Mouse (Mus musculus): Measurements from ENCODE around the gene Trim34a.
"Not testable (repeated sequence)": the region's sequence is repeated elsewhere in the genome, so short reads cannot be mapped to it uniquely, and the experiment has no call there.

The Trim34a gene

GRCm38 (mm10) chr7:104244287-104245181 is at the start of gene Trim34a:
Trim34a (plus strand) TSS chr7:104244457.
- DNase-seq (ENCODE audit: low spot score in 2 of 2) = peak; percentile 6 to 10

DNA sequence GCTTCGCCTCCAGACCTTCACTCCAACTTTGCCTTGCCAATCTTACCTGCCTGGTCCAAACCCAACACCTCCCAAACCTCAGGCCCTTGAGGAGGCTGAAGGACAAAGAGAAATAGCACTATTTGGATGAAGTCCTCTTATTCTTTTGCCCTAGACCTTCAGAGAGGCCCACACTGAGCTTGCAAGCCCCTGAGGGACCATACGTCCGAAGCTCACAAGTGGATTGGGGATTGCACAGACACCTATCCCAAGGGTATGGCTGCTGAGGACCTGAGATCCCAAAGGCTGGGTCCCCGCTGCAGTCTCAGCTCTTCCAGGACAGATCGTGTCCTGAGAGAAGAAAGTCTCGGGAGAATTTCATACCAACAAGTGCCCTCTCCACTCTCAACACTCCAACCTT is 48.4 kb upstream of the Trim34a start, which contains the start of gene Olfr649:
Olfr649 (minus strand) TSS at position 101 of the 400 bp plus-strand sequence.
- no peak for DNase-seq (ENCODE audit: low spot score in 2 of 2)

DNA sequence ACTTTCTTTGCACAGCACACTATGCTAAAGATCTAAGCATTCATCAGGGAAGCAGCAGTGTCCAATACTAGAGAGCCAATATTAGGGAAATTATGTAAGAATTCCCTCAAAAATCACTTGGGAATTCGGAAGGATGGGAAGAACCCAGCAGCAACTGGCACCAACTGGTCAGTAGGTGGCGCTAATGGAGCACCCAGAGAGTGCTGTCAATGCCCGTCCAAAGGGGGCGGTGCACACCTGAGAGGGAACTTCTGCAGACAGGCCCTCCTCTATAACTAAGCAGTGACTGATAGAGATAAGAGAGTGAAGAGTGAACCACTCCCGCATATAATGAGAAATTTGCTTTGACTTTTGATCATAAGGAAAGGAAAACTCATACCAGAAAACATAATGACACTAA is 44.4 kb upstream of the Trim34a start:
- DNase-seq (ENCODE audit: low spot score in 2 of 2) = peak; percentile 19 to 39

GRCm38 (mm10) chr7:104206197-104206596 is 38.1 kb upstream of the Trim34a start:
- no peak for DNase-seq (ENCODE audit: low spot score in 2 of 2)

GRCm38 (mm10) chr7:104216011-104216535 is 28.2 kb upstream of the Trim34a start:
- no peak for DNase-seq (ENCODE audit: low spot score in 2 of 2)

DNA sequence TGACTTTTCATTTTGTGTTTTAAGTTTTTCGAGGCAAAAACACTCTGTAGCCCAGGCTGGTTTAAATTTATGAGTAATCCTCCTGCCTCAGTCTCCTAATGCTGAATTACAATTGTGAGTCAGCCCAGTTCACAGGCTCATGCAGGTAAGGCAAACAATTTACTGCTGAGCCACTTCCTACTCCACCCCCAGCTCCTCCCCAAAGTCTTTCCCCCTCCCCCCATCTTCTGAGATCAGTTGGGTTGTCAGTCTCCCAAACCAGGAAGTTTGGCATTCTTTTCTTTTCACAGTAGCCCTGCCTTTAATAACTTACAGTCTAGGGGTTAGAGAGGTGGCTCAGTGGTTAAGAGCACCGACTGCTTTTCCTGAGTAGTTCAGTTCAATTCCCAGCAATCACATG is 26.4 kb upstream of the Trim34a start:
- DNase-seq (ENCODE audit: low spot score in 2 of 2) = no peak

DNA sequence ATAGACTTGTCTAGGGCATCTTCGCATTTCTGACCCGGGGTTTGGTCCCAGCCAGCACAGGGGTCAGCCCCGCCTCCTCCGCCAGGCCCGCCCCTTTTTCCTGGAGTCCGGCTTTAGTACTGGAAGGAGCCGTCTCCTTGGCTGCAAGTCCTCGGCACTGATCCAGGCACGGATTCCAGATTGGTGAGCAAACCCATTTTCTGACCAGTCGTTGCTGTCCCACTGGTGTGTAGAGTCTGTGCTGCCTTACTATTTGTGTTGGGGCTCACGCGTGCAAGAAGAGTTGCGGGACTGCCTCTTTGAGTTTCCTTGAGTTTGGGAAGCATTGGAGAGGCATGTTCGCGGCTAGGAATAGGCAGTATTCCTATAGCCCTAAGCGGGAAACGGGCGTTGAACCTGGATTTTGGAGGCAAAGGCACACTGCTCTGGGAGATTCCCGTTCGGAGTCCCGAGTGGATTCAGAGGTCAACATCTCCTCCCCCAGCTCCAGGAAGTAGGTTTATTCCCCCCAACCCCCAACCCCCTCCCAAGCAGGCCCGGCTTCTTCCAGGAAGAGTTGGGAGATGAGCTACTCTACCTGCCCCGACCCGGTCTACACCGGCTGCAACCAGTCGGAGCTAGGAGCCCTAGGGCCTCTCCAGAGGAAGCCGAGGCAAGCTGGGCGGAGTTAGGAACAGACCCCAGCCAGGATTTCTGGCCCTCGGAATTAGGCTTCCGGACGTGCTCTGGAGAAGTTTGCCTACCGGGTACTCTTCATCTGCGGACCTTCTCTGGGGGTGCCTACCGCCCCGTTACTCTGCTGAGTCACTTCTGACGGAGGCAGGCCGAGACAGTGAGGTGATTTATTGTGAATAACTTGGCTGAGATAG is 25.3 kb upstream of the Trim34a start, which contains the start of gene Trim6:
Trim6 (plus strand) TSS at position 93 of the 869 bp plus-strand sequence.
- peak in 1 of 2 experiments; percentile 9 for DNase-seq (ENCODE audit: low spot score in 2 of 2)

- no peak for DNase-seq (ENCODE audit: low spot score in 2 of 2)
Measured at GRCm38 (mm10) chr7:104231203-104231602, 13.1 kb upstream of the Trim34a start.

DNA sequence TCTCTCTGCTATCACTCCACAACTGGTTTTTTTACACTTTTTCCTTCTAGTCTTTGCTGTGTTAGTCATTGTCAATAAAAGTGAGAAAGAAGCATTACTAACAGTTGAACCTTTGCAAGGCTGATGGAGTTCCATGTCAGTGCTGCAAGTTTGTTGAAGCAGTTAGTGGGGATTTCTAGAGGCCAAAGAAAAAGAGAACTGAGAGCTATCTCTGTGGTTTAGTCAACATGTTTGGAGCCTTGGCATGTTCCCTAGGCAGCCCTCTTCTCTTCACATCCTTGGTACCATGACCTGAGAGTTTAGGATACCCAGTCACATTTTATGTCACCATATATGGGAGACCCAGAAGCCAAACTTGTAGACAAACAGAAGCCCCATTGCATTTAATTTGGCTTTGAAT is 3.4 kb upstream of the Trim34a start:
- no peak for DNase-seq (ENCODE audit: low spot score in 2 of 2)

GRCm38 (mm10) chr7:104243616-104244015 is 641 bp upstream of the Trim34a start:
- DNase-seq (ENCODE audit: low spot score in 2 of 2) = no peak

DNA sequence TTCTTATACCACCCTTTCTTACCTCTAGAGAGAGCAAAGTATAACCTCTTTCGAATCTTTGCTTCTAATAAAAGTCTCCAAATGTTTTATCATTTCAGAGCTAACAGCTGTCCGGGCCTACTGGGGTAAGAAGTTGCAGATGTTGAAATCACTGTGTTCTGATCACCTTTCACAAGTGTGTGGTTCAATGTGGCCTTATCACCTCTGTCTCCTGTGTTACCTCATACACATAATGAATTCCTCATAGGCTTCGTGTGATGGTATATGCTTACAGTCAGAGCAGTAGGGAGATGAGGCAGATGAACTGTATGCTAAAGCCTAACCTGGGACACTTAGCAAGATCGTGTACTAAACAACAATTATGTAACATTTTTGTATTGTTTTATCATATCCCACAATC is 16.1 kb downstream of the Trim34a start:
- not testable (repeated sequence) for DNase-seq (ENCODE audit: low spot score in 2 of 2)

- DNase-seq (ENCODE audit: low spot score in 2 of 2) = not testable (repeated sequence)
Measured at GRCm38 (mm10) chr7:104265335-104265734, 21.1 kb downstream of the Trim34a start.

DNA sequence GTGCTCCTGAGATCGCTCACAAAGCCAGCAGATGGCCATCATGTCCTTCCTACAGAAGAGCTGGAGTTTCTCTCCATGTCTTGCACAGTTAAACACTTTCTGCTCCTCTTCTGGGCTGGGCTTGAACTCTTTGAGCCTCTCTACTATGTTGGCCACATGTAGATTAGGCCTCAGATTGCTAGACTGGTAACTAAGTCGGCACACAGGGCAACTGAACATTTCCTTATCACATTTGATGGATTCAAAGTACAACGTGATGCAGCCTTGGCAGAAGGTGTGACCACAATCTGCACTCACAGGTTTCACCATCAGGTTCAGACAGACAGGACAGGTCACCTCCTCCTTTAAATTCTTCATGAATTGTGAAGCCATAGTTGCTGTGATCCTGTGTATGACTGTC is 35.1 kb downstream of the Trim34a start:
- not testable (repeated sequence) for DNase-seq (ENCODE audit: low spot score in 2 of 2)

GRCm38 (mm10) chr7:104287576-104288443 is 43.6 kb downstream of the Trim34a start, which contains the start of gene Trim5:
Trim5 (minus strand) TSS chr7:104288094.
- DNase-seq (ENCODE audit: low spot score in 2 of 2) = not testable (repeated sequence)

DNA sequence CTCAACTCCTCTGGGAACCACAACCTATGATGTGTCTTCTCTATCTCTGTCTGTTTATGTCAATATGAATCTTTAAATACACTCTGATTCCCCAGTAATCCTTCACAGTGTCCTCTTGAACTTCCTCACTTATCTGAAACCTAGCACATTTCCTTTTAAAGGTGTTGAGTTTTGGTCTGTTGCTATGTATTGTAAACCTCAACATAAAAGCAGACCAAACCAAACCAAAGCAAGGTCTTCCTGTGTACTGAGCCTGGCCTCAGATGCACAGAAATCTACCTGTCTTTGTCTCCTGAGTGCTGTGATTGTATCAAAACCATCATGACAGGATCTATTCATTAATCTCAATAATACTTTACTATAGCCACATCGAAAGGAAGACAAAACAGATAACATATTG is 46.4 kb downstream of the Trim34a start:
- DNase-seq (ENCODE audit: low spot score in 2 of 2) = no peak

DNA sequence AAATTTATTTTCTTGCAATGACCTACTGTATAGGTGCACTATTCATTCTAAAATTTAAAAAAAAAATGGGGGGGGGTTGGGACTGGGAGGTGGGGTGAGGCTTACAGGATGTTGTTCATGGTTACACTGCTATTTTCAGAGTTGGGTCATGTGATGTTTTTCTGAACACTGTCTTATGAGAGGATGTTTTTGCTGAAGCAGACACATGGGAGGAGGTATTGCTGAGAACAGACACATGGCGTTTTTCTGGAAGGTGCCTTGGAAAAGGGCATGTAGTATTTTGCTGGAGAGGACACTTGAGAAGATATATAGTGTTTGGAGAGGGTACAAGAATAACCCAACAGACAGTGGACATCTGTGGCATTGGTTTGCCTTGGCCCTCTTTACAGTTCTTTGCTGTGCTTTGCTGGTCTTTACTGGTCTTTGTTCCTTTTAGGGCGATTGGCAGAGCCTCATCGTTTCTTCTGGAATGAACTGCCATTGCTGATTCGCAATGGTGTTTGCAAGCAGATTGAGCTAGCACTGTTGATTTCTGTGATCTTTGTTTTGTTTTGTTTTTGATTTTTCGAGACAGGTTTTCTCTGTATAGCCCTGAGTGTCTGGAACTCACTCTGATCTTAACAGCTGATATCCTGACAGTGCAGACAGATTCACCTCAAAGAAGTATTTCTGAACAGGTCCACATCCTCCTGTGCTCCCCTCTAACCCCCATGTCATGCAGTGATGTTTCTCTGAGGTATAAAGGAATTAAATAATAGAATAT is 47.6 kb downstream of the Trim34a start:
- no peak for DNase-seq (ENCODE audit: low spot score in 2 of 2)
